Mouse (Mus musculus): ENCODE measurements around the gene Gna13. TPM values are rescaled to one million over a fixed set of nuclear protein-coding genes. Genes with fewer than 3 reads are reported as not detected.

Gene Gna13
- polyA plus RNA-seq, 1 experiment from 2014 or later, result 20.7 TPM

GRCm38 (mm10) chr11:109353391-109354235 is 9.0 kb upstream of the Gna13 start:
- Histone ChIP-seq H3K27me3 (no peaks in the 10 kb centered on the region), H3K9ac (no peak overlapping the region), H3K27ac (no peak overlapping the region), H3K36me3 (replicated peaks) (no peaks in the 10 kb centered on the region), H3K4me2 (no peak overlapping the region), H3K9me3 (no peaks in the 10 kb centered on the region), H3K4me3 (replicated peaks) (no peak overlapping the region), H3K4me1 (peaks cover 14% of the 10 kb centered on the region)
- no peak for ATAC-seq (ENCODE audit: low FRiP score)
- 79% methylated on average over 12 of the region's 12 CpGs for WGBS

- peaks cover 20% of the 10 kb centered on the region for H3K4me1 ChIP-seq
- H3K4me2 ChIP-seq, result no peak overlapping the region
- H3K4me3 ChIP-seq (replicated peaks), result no peak overlapping the region
- no peak for ATAC-seq (ENCODE audit: low FRiP score)
- H3K9ac ChIP-seq, result no peak overlapping the region
- no peaks in the 10 kb centered on the region for H3K36me3 ChIP-seq (replicated peaks)
- 86% methylated on average over 6 of the region's 6 CpGs for WGBS
- H3K27ac ChIP-seq, result no peak overlapping the region
- no peaks in the 10 kb centered on the region for H3K9me3 ChIP-seq
- no peaks in the 10 kb centered on the region for H3K27me3 ChIP-seq
Measured at GRCm38 (mm10) chr11:109354236-109354613, 8.4 kb upstream of the Gna13 start.

- H3K9me3 ChIP-seq, result no peaks in the 10 kb centered on the region
- no peak overlapping the region for H3K4me3 ChIP-seq (replicated peaks)
- H3K4me2 ChIP-seq, result no peak overlapping the region
- H3K27ac ChIP-seq, result no peak overlapping the region
- WGBS, result 76% methylated on average over 16 of the region's 16 CpGs
- H3K4me1 ChIP-seq, result peaks cover 29% of the 10 kb centered on the region
- H3K27me3 ChIP-seq, result peaks cover 10% of the 10 kb centered on the region
- H3K36me3 ChIP-seq (replicated peaks), result no peaks in the 10 kb centered on the region
- H3K9ac ChIP-seq, result no peak overlapping the region
- no peak for ATAC-seq (ENCODE audit: low FRiP score)
Measured at GRCm38 (mm10) chr11:109355771-109356388, 6.8 kb upstream of the Gna13 start.

GRCm38 (mm10) chr11:109357171-109357570 is 5.5 kb upstream of the Gna13 start:
- ATAC-seq (ENCODE audit: low FRiP score), result no peak
- 92% methylated on average over 5 of the region's 5 CpGs for WGBS
- Histone ChIP-seq H3K27me3 (peaks cover 18% of the 10 kb centered on the region), H3K4me3 (replicated peaks) (no peak overlapping the region), H3K27ac (no peak overlapping the region), H3K9me3 (no peaks in the 10 kb centered on the region), H3K36me3 (replicated peaks) (no peaks in the 10 kb centered on the region), H3K9ac (no peak overlapping the region), H3K4me1 (peaks cover 40% of the 10 kb centered on the region), H3K4me2 (no peak overlapping the region)

GRCm38 (mm10) chr11:109358549-109358948 is 4.1 kb upstream of the Gna13 start:
- Histone ChIP-seq H3K27ac (peak overlapping the region; percentile 68), H3K4me1 (peaks cover 40% of the 10 kb centered on the region), H3K9me3 (no peaks in the 10 kb centered on the region), H3K9ac (no peak overlapping the region), H3K27me3 (peaks cover 18% of the 10 kb centered on the region), H3K4me3 (replicated peaks) (no peak overlapping the region), H3K4me2 (no peak overlapping the region), H3K36me3 (replicated peaks) (no peaks in the 10 kb centered on the region)
- WGBS, result 1% methylated on average over 3 of the region's 3 CpGs
- ATAC-seq (ENCODE audit: low FRiP score), result peak; percentile 6; the same call in 1 of the 2 replicates

GRCm38 (mm10) chr11:109359043-109359752 is 3.4 kb upstream of the Gna13 start:
- Histone ChIP-seq H3K4me1 (peaks cover 42% of the 10 kb centered on the region), H3K4me2 (no peak overlapping the region), H3K36me3 (replicated peaks) (no peaks in the 10 kb centered on the region), H3K9me3 (no peaks in the 10 kb centered on the region), H3K27me3 (peaks cover 18% of the 10 kb centered on the region), H3K27ac (peak overlapping the region; percentile 36), H3K4me3 (replicated peaks) (no peak overlapping the region), H3K9ac (no peak overlapping the region)
- WGBS, result 24% methylated on average over 13 of the region's 13 CpGs
- no peak for ATAC-seq (ENCODE audit: low FRiP score)

GRCm38 (mm10) chr11:109360102-109360501 is 2.5 kb upstream of the Gna13 start:
- no peak for ATAC-seq (ENCODE audit: low FRiP score)
- Histone ChIP-seq H3K4me3 (replicated peaks) (no peak overlapping the region), H3K27ac (no peak overlapping the region), H3K9ac (no peak overlapping the region), H3K9me3 (no peaks in the 10 kb centered on the region), H3K4me1 (peaks cover 51% of the 10 kb centered on the region), H3K27me3 (peaks cover 18% of the 10 kb centered on the region), H3K36me3 (replicated peaks) (no peaks in the 10 kb centered on the region), H3K4me2 (no peak overlapping the region)
- WGBS, result 88% methylated on average over 6 of the region's 6 CpGs

GRCm38 (mm10) chr11:109360581-109361040 is 2.0 kb upstream of the Gna13 start:
- Histone ChIP-seq H3K36me3 (replicated peaks) (peaks cover 3% of the 10 kb centered on the region), H3K27ac (no peak overlapping the region), H3K4me1 (peaks cover 55% of the 10 kb centered on the region), H3K4me2 (no peak overlapping the region), H3K9me3 (no peaks in the 10 kb centered on the region), H3K4me3 (replicated peaks) (no peak overlapping the region), H3K27me3 (peaks cover 18% of the 10 kb centered on the region), H3K9ac (no peak overlapping the region)
- WGBS, result 67% methylated on average over 12 of the region's 12 CpGs
- no peak for ATAC-seq (ENCODE audit: low FRiP score)

GRCm38 (mm10) chr11:109361241-109361630 is 1.4 kb upstream of the Gna13 start:
- H3K27ac ChIP-seq, result no peak overlapping the region
- ATAC-seq (ENCODE audit: low FRiP score), result no peak
- H3K9ac ChIP-seq, result no peak overlapping the region
- peaks cover 9% of the 10 kb centered on the region for H3K36me3 ChIP-seq (replicated peaks)
- peaks cover 59% of the 10 kb centered on the region for H3K4me1 ChIP-seq
- H3K4me3 ChIP-seq (replicated peaks), result no peak overlapping the region
- no peak overlapping the region for H3K4me2 ChIP-seq
- peaks cover 18% of the 10 kb centered on the region for H3K27me3 ChIP-seq
- no peaks in the 10 kb centered on the region for H3K9me3 ChIP-seq
- 82% methylated on average over 7 of the region's 7 CpGs for WGBS

GRCm38 (mm10) chr11:109361631-109362462 is 784 bp upstream of the Gna13 start:
- peaks cover 64% of the 10 kb centered on the region for H3K4me1 ChIP-seq
- H3K27me3 ChIP-seq, result peaks cover 18% of the 10 kb centered on the region
- peaks cover 15% of the 10 kb centered on the region for H3K36me3 ChIP-seq (replicated peaks)
- H3K4me3 ChIP-seq (replicated peaks), result peak overlapping the region; percentile 87
- peak overlapping the region; percentile 84 for H3K4me2 ChIP-seq
- ATAC-seq (ENCODE audit: low FRiP score), result no peak; the same call in 1 of the 2 replicates
- peak overlapping the region; percentile 54 for H3K9ac ChIP-seq
- H3K27ac ChIP-seq, result no peak overlapping the region
- no peaks in the 10 kb centered on the region for H3K9me3 ChIP-seq
- 7% methylated on average over 27 of the region's 27 CpGs for WGBS

GRCm38 (mm10) chr11:109363191-109364133 is 831 bp downstream of the Gna13 start:
- peak; percentile 49 for ATAC-seq (ENCODE audit: low FRiP score)

More at GRCm38 (mm10) chr11:109363191-109364133, 831 bp downstream of the Gna13 start:
- H3K27ac ChIP-seq, result peak overlapping the region; percentile 96
- H3K9me3 ChIP-seq, result no peaks in the 10 kb centered on the region
- peaks cover 62% of the 10 kb centered on the region for H3K4me1 ChIP-seq
- peak overlapping the region; percentile 87 for H3K4me3 ChIP-seq (replicated peaks)
- H3K4me2 ChIP-seq, result peak overlapping the region; percentile 84
- WGBS, result 4% methylated on average over 44 of the region's 53 CpGs
- H3K9ac ChIP-seq, result peak overlapping the region; percentile 93
- peaks cover 18% of the 10 kb centered on the region for H3K27me3 ChIP-seq
- peaks cover 30% of the 10 kb centered on the region for H3K36me3 ChIP-seq (replicated peaks)
